Mouse (Mus musculus): Measurements from ENCODE around the gene Xrcc6.

Gene Xrcc6

DNA sequence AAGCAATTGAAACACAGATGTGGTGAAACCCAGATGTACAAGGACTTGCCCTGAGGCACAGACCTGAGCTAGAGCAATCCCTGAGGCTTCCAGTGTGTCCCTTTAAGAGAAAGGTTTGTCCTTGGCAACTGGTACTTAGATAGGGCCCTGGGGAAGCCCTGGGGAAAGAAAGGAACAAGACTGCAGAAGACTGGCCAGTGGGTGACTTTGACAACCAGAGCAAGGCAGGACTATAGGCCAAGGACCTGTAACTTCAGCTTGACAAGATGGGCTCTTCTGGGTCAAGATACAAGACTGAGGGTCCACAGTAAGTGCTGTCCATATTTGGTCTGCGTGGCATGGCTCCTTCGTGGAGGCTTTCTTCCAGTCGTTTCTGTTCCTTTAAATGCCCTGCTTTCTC is at the start of gene Xrcc6:
Xrcc6 (plus strand) TSS at position 190 of the 400 bp plus-strand sequence.
- DNase-seq (ENCODE audit: low read depth, low spot score) = no peak

- DNase-seq (ENCODE audit: low read depth, low spot score) = peak; percentile 46
Observed at GRCm38 (mm10) chr15:81938246-81938645, 49.4 kb upstream of the Xrcc6 start.

DNA sequence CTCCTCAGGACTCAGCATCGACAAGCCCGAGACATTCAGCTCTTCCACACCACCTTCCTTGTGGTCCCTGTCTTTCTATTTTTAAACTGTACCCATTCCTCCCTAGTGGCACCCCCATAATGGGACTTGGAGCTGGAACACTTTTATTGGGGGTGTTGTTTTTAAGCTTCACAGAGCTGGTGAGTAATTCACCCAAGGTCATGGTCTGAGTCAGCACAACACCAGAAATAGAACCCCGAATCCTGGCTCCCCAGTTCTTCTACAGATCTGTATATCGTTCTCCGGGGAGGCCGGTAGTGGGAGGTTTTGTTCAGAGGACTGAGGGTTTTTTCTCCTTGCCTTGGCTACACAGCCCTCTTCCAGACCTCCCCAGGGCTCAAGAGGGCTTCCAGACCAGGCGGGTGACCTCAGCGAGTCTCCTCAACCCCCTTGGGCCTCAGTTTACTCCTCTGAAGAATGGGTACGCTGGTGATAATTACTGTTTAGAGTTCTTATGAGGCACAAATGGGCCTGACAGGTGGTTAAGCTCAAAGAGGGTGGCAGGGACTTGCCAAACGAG is 48.4 kb upstream of the Xrcc6 start:
- no peak for DNase-seq (ENCODE audit: low read depth, low spot score)

DNA sequence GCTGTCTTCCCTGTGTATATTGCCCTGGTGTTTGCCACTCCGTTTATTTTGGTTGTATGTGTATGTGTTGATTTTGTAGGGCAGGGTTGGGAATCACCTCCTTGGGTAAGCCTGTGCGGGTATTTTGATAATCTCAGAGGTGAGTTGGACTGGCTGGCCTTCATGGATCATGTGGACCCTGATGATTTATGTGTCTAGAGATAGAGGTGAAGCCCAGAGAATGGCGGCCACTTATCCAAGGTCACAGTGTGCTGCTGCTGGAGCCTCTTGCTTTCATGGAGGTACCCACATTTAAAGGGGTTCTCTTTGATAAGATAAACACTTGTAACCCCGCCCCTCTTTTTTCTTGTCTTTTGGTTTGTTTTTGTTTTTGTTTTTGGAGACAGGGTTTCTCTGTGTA is 47.9 kb upstream of the Xrcc6 start:
- no peak for DNase-seq (ENCODE audit: low read depth, low spot score)

DNA sequence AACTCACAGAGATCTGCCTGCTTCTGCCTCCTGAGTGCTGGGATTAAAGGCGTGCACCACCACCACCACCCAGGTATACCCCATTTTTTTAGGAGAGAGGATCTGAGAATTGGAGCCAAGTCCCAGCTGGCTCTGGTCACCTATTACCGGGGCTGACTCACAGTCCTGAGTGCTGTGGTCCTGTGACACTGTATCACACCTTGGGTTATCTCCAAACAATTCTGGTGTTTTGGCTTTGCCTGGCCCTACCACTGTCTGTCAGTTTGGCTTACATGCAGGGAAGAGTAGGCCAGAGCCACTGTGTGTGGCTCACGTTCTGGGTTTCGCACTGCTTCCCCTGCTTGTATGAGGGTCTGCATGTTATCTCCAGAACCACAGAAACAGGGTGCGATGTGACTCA is 47.4 kb upstream of the Xrcc6 start:
- no peak for DNase-seq (ENCODE audit: low read depth, low spot score)

DNA sequence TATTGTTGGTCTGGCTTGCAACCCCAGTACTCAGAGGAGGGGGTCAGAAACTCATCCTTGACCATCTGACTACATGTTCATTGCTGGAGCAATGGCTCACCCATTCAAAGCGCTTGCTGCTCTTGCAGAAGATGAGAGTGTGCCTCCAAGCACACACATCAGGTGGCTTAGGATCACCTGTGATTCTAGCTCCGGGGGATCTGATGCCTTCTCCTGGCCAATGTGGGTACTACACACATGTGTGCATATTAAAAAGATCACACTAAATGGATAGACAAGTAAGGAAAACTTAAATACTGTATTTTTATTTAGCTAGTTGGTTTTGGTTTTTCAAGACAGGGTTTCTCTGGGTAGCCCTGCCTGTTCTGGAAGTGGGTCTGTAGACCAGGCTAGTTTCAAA is 46.6 kb upstream of the Xrcc6 start:
- DNase-seq (ENCODE audit: low read depth, low spot score) = no peak

GRCm38 (mm10) chr15:81943176-81943749 is 44.4 kb upstream of the Xrcc6 start:
- peak; percentile 35 for DNase-seq (ENCODE audit: low read depth, low spot score)

- no peak for DNase-seq (ENCODE audit: low read depth, low spot score)
Observed at GRCm38 (mm10) chr15:81949076-81949475, 38.6 kb upstream of the Xrcc6 start.

- DNase-seq (ENCODE audit: low read depth, low spot score) = no peak
Observed at GRCm38 (mm10) chr15:81949476-81950131, 38.0 kb upstream of the Xrcc6 start.

DNA sequence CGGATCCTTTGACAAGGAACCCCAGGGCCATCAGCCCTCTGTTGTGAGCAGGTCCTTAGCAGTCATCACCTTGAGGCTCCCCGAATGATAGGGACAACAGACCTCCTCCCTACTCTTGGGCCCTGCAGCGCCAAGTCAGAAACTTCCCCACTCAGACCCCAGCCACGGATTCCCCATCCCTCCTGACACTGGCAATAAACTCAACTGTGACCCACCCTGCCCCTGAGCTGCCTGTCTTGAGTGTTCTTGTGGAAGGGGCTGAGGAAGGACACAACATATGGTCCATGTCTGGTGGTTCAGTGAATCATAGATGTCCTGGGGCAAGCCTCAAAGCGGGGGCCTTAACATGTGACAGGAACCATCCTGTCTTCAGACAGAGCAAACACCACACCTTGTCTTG is 36.9 kb upstream of the Xrcc6 start:
- DNase-seq (ENCODE audit: low read depth, low spot score) = no peak

- no peak for DNase-seq (ENCODE audit: low read depth, low spot score)
Observed at GRCm38 (mm10) chr15:81951159-81951558, 36.5 kb upstream of the Xrcc6 start.

- no peak for DNase-seq (ENCODE audit: low read depth, low spot score)
Observed at GRCm38 (mm10) chr15:81952310-81952709, 35.3 kb upstream of the Xrcc6 start.

GRCm38 (mm10) chr15:81954151-81954583 is 33.5 kb upstream of the Xrcc6 start:
- no peak for DNase-seq (ENCODE audit: low read depth, low spot score)

DNA sequence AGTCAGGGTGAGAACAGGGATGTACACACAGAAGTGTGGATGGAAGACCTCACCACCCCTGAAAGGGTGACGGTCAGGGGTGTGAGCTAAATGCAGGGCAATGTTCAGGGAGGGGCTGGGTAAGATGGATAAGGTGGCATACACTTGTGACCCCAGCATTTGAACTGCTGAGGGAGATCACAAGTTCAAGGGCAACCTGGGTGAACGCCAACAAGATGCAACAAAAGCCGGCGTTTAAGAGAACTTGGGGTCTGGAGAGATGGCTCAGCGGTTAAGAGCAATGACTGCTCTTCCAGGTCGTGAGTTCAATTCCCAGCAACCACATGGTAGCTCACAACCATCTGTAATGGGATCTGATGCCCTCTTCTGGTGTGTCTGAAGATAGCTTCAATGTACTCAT is 32.9 kb upstream of the Xrcc6 start:
- no peak for DNase-seq (ENCODE audit: low read depth, low spot score)

DNA sequence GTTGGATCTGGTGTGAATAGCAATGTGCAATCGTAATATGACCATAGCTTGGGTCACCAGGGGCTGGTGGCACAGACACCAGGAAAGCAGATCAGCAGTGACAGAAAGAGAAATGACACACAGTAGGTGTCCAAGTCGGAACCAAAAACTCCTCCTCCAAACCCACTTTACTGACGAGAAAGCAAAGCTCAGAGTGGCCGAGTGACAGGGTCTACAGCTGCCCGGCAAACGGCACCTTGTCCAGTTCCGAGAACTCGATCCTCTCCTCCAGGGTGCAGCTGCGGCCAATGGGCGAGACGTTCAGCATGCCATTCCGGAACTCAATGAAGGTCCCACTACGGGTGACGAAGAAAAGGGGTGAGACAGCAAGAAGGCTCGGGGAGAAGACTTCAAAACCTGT is 32.2 kb upstream of the Xrcc6 start:
- no peak for DNase-seq (ENCODE audit: low read depth, low spot score)

DNA sequence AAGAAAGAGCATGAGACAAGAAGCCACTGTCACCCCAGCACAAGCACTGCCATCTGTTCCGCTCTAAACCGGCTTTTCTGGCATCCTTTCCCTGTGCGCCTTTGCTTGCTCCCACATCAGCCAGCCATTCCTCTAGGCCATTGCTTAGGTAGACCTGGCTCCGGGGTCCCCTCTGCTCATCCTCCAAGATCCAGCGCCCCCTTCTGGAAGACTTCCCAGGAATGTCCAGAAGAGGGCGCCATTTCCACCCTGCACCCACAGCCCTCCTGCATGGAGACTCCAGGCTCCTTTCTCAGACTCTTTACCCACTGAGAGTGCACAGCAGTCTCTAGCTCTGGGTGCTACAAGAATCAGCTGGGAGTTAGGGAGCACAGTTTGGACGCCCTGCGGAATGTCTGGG is 31.2 kb upstream of the Xrcc6 start:
- peak; percentile 34 for DNase-seq (ENCODE audit: low read depth, low spot score)

DNA sequence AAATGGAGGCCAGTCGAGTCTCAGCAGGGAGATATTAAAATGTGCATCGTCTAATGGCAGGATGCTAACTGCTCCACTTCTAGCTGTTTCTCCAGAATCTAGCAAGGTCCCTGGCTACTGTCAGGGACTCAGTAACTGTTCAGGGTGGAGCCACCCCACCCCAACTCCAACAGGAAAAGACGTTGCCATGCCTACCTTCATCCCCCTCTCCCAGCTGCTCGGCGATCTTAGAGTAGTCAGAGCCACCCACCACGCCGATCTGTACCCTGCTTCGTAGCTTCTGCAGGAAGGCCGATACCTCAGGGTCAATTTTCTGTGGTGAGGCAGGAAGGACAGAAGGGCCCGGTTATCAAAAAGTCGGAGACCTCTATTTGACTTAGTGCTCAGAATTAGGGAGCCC is 30.0 kb upstream of the Xrcc6 start:
- no peak for DNase-seq (ENCODE audit: low read depth, low spot score)

GRCm38 (mm10) chr15:81958906-81959305 is 28.7 kb upstream of the Xrcc6 start:
- DNase-seq (ENCODE audit: low read depth, low spot score) = no peak

GRCm38 (mm10) chr15:81960171-81961077 is 27.2 kb upstream of the Xrcc6 start, which contains the start of gene Pmm1:
Gene Pmm1, minus strand, starts transcription at chr15:81960930.
- DNase-seq (ENCODE audit: low read depth, low spot score) = peak; percentile 96

DNA sequence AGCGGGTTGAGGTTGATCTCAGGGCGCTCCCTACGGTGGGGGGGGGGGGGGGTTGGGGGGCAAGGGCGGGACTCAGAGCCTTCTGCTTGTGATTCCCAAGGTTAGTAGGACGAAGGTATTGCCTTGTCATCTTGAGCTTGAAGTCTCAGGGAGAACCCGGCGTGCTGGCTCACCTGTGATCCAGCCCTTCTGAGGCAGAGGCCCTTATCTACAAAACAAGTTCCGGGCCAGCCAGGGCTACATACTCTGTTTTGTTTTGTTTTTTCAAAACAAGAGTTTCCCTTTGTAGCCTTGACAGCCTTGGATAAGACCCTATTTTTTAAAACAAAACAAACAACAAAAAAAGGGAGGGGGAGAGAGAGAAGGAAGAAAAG is 26.6 kb upstream of the Xrcc6 start:
- DNase-seq (ENCODE audit: low read depth, low spot score) = no peak

DNA sequence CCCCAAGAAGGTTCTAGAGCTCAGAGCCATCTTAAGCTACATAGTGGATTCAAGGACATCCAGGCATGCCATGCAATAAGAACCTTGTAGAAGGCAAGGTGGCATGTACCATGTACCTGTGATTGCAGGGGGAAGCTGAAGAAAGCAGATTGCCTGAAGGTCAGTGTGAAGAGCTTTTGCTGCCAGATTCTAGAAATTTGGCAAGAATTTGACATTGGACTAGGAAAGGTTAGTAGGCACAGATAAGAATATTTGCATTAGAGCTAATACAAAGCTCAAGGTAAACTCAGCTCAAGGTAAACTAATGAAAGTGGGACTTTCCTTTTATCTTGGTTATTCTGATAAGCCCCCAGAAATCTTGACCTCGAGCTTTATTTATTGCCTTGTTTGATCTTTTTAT is 23.4 kb upstream of the Xrcc6 start:
- no peak for DNase-seq (ENCODE audit: low read depth, low spot score)

- DNase-seq (ENCODE audit: low read depth, low spot score) = no peak
Observed at GRCm38 (mm10) chr15:81964980-81965545, 22.6 kb upstream of the Xrcc6 start.

Measured in forelimb bud, embryonic 11.5 days (tissue).